Mouse (Mus musculus) erythroblast, embryonic 14.5 days (primary cell): ENCODE results near the gene Fam104a.

Experiments
- GATA1 ChIP-seq: IDR thresholded peaks from 2 replicates; pipeline ENCODE4 v1.6.1; 2012; ENCODE audit warnings: low read length, inconsistent platforms, mixed read lengths
- TAL1 ChIP-seq: IDR thresholded peaks from 3 replicates; pipeline ENCODE4 v1.6.1; 2012; ENCODE audit warnings: low read length, inconsistent platforms, mixed read lengths

DNA sequence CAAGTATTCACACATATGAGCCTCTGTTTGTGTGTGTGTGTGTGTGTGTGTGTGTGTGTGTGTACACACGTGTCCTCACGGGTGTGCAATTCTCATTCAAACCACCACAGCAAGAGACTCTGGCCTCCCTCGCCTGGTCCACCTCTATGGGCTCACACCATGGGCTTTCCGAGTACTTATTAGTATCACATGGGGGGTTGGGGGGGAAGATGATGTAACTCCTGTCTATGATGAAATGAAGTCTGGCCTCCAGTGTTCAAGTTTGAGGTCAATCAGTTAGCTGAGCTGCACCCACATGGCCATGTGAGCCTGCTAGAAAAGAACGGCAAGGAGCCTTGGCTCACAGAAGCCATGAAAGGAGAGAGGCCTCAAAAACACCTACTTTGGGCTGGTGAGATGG, 50.6 kb downstream of the Fam104a start:
- no peak for TF ChIP-seq TAL1
- TF ChIP-seq GATA1 = no peak
